Mouse (Mus musculus) yolk sac, embryonic 10.5 days (tissue): ENCODE results near the gene Akap6.

Experiments
- DNase-seq: peaks from one replicate; pipeline ENCODE4 v3.0.0-alpha.2; 2017; ENCODE audit warnings: low spot score

The Akap6 gene

GRCm38 (mm10) chr12:52847830-52848518 is 148.8 kb downstream of the Akap6 start:
- no peak for DNase-seq

- no peak for DNase-seq
Measured at GRCm38 (mm10) chr12:52848519-52848855, 149.3 kb downstream of the Akap6 start.

- DNase-seq = no peak
Measured at GRCm38 (mm10) chr12:52849297-52849696, 150.1 kb downstream of the Akap6 start.

GRCm38 (mm10) chr12:52850332-52851036 is 151.3 kb downstream of the Akap6 start:
- DNase-seq = no peak

GRCm38 (mm10) chr12:52851221-52851620 is 152.0 kb downstream of the Akap6 start:
- DNase-seq = no peak

- no peak for DNase-seq
Measured at GRCm38 (mm10) chr12:52854236-52854679, 155.1 kb downstream of the Akap6 start.

GRCm38 (mm10) chr12:52856104-52856503 is 156.9 kb downstream of the Akap6 start:
- DNase-seq = no peak

GRCm38 (mm10) chr12:52857306-52857705 is 158.1 kb downstream of the Akap6 start:
- no peak for DNase-seq

GRCm38 (mm10) chr12:52861922-52862321 is 162.7 kb downstream of the Akap6 start:
- no peak for DNase-seq

- DNase-seq = peak; percentile 34
Measured at GRCm38 (mm10) chr12:52868000-52868624, 168.9 kb downstream of the Akap6 start.

- DNase-seq = no peak
Measured at GRCm38 (mm10) chr12:52871604-52872003, 172.4 kb downstream of the Akap6 start.

- no peak for DNase-seq
Measured at GRCm38 (mm10) chr12:52874332-52874923, 175.2 kb downstream of the Akap6 start.

- no peak for DNase-seq
Measured at GRCm38 (mm10) chr12:52876065-52876464, 176.9 kb downstream of the Akap6 start.

- DNase-seq = no peak
Measured at GRCm38 (mm10) chr12:52876978-52877769, 178.0 kb downstream of the Akap6 start.

GRCm38 (mm10) chr12:52879324-52879723 is 180.1 kb downstream of the Akap6 start:
- no peak for DNase-seq

- DNase-seq = no peak
Measured at GRCm38 (mm10) chr12:52892519-52892918, 193.3 kb downstream of the Akap6 start.

GRCm38 (mm10) chr12:52893656-52894405 is 194.6 kb downstream of the Akap6 start:
- DNase-seq = no peak

- DNase-seq = no peak
Measured at GRCm38 (mm10) chr12:52895672-52896460, 196.7 kb downstream of the Akap6 start.

GRCm38 (mm10) chr12:52896785-52897184 is 197.6 kb downstream of the Akap6 start:
- no peak for DNase-seq

- no peak for DNase-seq
Measured at GRCm38 (mm10) chr12:52898130-52898529, 198.9 kb downstream of the Akap6 start.
